Mouse (Mus musculus) ES-E14 (cell line): ENCODE measurements around the gene Lrba. TPM values are rescaled to one million over a fixed set of nuclear protein-coding genes. Genes with fewer than 3 reads are reported as not detected.

Source experiments
- DNase-seq: peaks from one replicate; pipeline ENCODE4 v3.0.0-alpha.2; 2013; ENCODE audit warnings: low read depth, low spot score
- H3K27ac ChIP-seq: 2 replicates; pipeline ENCODE4 v1.5.1; 2012; ENCODE audit warnings: low read depth, mild to moderate bottlenecking, low read length, moderate library complexity, mixed read lengths; ENCODE audit not compliant: poor library complexity, insufficient read depth, severe bottlenecking
- H3K36me3 ChIP-seq: 2 replicates; pipeline ENCODE4 v1.6.1; 2012; ENCODE audit warnings: mild to moderate bottlenecking, low read length, moderate library complexity, mixed read lengths; ENCODE audit not compliant: control insufficient read depth, poor library complexity, insufficient read depth, severe bottlenecking
- H3K4me1 ChIP-seq, 2 experiments: fragments of 150-350 bp in 1 of 2; sonication (generic) in 1 of 2; 2 replicates each; pipeline ENCODE4 v1.6.1; 2012; ENCODE audit warnings: low read length in 2 of 2, mild to moderate bottlenecking in 1 of 2, mixed read lengths in 1 of 2; ENCODE audit not compliant: control insufficient read depth in 2 of 2, insufficient read depth in 2 of 2, poor library complexity in 1 of 2
- H3K4me3 ChIP-seq, 2 experiments: fragments of 150-350 bp in 1 of 2; sonication (generic) in 1 of 2; 2 replicates each; pipeline ENCODE4 v1.5.1; 2012; ENCODE audit warnings: low read length in 2 of 2, low read depth in 1 of 2, mild to moderate bottlenecking in 1 of 2, mixed read lengths in 1 of 2; ENCODE audit not compliant: insufficient read depth in 1 of 2, poor library complexity in 1 of 2, severe bottlenecking in 1 of 2
- H3K9ac ChIP-seq: 2 replicates; pipeline ENCODE4 v1.6.1; 2012; ENCODE audit warnings: low read depth, mild to moderate bottlenecking, low read length, mixed read lengths; ENCODE audit not compliant: poor library complexity, insufficient read depth, severe bottlenecking
- H3K9me3 ChIP-seq: fragments of 150-350 bp; sonication (generic); 2 replicates; pipeline ENCODE4 v1.6.1; 2012; ENCODE audit warnings: low read depth, mild to moderate bottlenecking, low read length; ENCODE audit not compliant: control insufficient read depth, insufficient read depth
- CHD2 ChIP-seq: IDR thresholded peaks from 2 replicates; pipeline ENCODE4 v1.6.1; 2014; ENCODE audit warnings: mild to moderate bottlenecking, low read depth, low read length, inconsistent platforms
- HCFC1 ChIP-seq: IDR thresholded peaks from 2 replicates; pipeline ENCODE4 v1.6.1; 2012; ENCODE audit warnings: low read length, inconsistent platforms, borderline replicate concordance; ENCODE audit not compliant: insufficient read depth
- MAFK ChIP-seq: IDR thresholded peaks from 2 replicates; pipeline ENCODE4 v1.6.1; 2014; ENCODE audit warnings: mild to moderate bottlenecking, low read depth, low read length, inconsistent platforms; ENCODE audit not compliant: insufficient read depth
- ZC3H11A ChIP-seq: IDR thresholded peaks from 2 replicates; pipeline ENCODE4 v1.6.1; 2012; ENCODE audit warnings: low read depth, mild to moderate bottlenecking, inconsistent platforms, low read length, borderline replicate concordance
- ZNF384 ChIP-seq: IDR thresholded peaks from 2 replicates; pipeline ENCODE4 v1.6.1; 2012; ENCODE audit warnings: low read depth, low read length, inconsistent platforms
- in situ Hi-C, 2 experiments: fragments of 600-800 bp; cut with MboI; formaldehyde crosslinking; loops; one replicate each; pipeline ENCODE4 v1.15.1; 2025; ENCODE audit warnings: low sequenced_read_pairs in 2 of 2, inconsistent platforms in 1 of 2; ENCODE audit not compliant: unreplicated experiment in 2 of 2
- total RNA-seq: library from RNA; depleted of rRNA; stranded (reverse); fragments of 300-350 nt; gene quantifications from 2 replicates; pipeline ENCODE4 v1.2.3, GENCODE M21; 2012

Gene Lrba
- total RNA-seq, 1 experiment = 14.7 TPM

- no peaks in the 10 kb centered on the region for H3K36me3 ChIP-seq
- TF ChIP-seq MAFK = no peak
- TF ChIP-seq HCFC1 = no peak
- TF ChIP-seq CHD2 = no peak
- no peak for TF ChIP-seq ZNF384
- TF ChIP-seq ZC3H11A = no peak
- no peak overlapping the region for H3K4me3 ChIP-seq
- H3K27ac ChIP-seq = no peak overlapping the region
- no peaks in the 10 kb centered on the region for H3K4me1 ChIP-seq
- no peaks in the 10 kb centered on the region for H3K9me3 ChIP-seq
- H3K9ac ChIP-seq = no peak overlapping the region
- in situ Hi-C loops = no loop called here
- no peak for DNase-seq
Measured at GRCm38 (mm10) chr3:86756548-86756947, 532.1 kb downstream of the Lrba start.

- in situ Hi-C loops = no loop called here
- Histone ChIP-seq H3K36me3 (no peaks in the 10 kb centered on the region), H3K27ac (no peak overlapping the region), H3K4me3 (no peak overlapping the region), H3K9me3 (no peaks in the 10 kb centered on the region), H3K9ac (no peak overlapping the region), H3K4me1 (no peaks in the 10 kb centered on the region)
- no peak for DNase-seq
- TF ChIP-seq CHD2 (no peak), HCFC1 (no peak), ZNF384 (no peak), ZC3H11A (no peak), MAFK (no peak)
Measured at GRCm38 (mm10) chr3:86758727-86759126, 534.2 kb downstream of the Lrba start.

- H3K9ac ChIP-seq = no peak overlapping the region
- no peak overlapping the region for H3K27ac ChIP-seq
Measured at GRCm38 (mm10) chr3:86759383-86759782, 534.9 kb downstream of the Lrba start.

GRCm38 (mm10) chr3:86759834-86760233 lies 535.4 kb downstream of the Lrba start:
- TF ChIP-seq HCFC1 (no peak), CHD2 (no peak), ZC3H11A (no peak), MAFK (no peak), ZNF384 (no peak)
- DNase-seq = no peak
- in situ Hi-C loops = loop anchor here in 1 of 2 experiments (10.0 kb wide), 1 partner anchor 435 kb away; no protein-coding TSS in a partner anchor
- Histone ChIP-seq H3K36me3 (no peaks in the 10 kb centered on the region), H3K4me1 (no peaks in the 10 kb centered on the region), H3K4me3 (no peak overlapping the region), H3K27ac (no peak overlapping the region), H3K9ac (no peak overlapping the region), H3K9me3 (no peaks in the 10 kb centered on the region)

More at GRCm38 (mm10) chr3:86759383-86759782, 534.9 kb downstream of the Lrba start:
- no peak for DNase-seq
- TF ChIP-seq MAFK (no peak), CHD2 (no peak), ZC3H11A (no peak), ZNF384 (no peak), HCFC1 (no peak)
- in situ Hi-C loops = no loop called here
- Histone ChIP-seq H3K4me1 (no peaks in the 10 kb centered on the region), H3K36me3 (no peaks in the 10 kb centered on the region), H3K9me3 (no peaks in the 10 kb centered on the region), H3K4me3 (no peak overlapping the region)

- Histone ChIP-seq H3K9ac (no peak overlapping the region), H3K27ac (no peak overlapping the region), H3K4me1 (no peaks in the 10 kb centered on the region), H3K9me3 (no peaks in the 10 kb centered on the region), H3K4me3 (no peak overlapping the region), H3K36me3 (no peaks in the 10 kb centered on the region)
- TF ChIP-seq ZNF384 = no peak
- no peak for TF ChIP-seq ZC3H11A
- no peak for TF ChIP-seq HCFC1
- TF ChIP-seq CHD2 = no peak
- no peak for TF ChIP-seq MAFK
- no peak for DNase-seq
- in situ Hi-C loops = loop anchor here in 1 of 2 experiments (10.0 kb wide), 1 partner anchor 436 kb away; no protein-coding TSS in a partner anchor
Measured at GRCm38 (mm10) chr3:86760474-86760873, 536.0 kb downstream of the Lrba start.
